In the genomic region with DNA sequence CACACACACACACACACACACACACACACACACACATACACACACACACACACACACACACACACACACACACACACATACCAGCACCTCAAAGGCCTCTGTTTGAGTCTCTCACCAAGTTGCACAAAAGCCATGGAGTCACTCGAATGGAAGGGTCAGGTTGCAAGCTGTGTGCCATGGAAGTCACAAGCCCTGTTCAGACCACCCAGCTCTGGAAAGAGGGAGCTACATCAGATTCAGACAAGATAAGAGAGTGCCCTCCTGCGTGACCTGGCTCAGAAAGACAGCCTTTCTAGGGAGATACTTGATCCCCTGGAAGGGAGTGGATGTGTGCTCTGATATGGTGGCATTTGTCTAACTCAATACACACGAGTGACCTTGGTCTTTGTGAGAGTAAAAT, we compare ENCODE assay signal across 16 mouse cellular contexts. TPM values are rescaled to one million over a fixed set of nuclear protein-coding genes. Genes with fewer than 3 reads are reported as not detected.
DNase-seq lines count a peak whose midpoint lies in the region; ATAC-seq and TF ChIP-seq lines count a peak whose summit lies in the region.
"Had no signal": no experiment of that assay in that cellular context is flagged by ENCODE, and none has a peak within 500 bp of the region (broad histone marks: within the 10 kb centered on the region; RNA-seq: fewer than 3 reads in every experiment).

No protein-coding gene starts in this region.

- no peak for ATAC-seq in heart, embryonic 14.5 days (ENCODE audit: insufficient number of reproducible peaks, insufficient read depth, low FRiP score, low read depth)
- ATAC-seq in lung, embryonic 14.5 days (ENCODE audit: insufficient read depth), result no peak
- no peak for ATAC-seq in embryonic facial prominence, embryonic 13.5 days (ENCODE audit: insufficient number of reproducible peaks, insufficient read depth, low FRiP score, low TSS enrichment, low read depth)
- no peak for ATAC-seq in neural tube, embryonic 15.5 days (ENCODE audit: low FRiP score)

- no peaks in the 10 kb centered on the region for H3K27me3 ChIP-seq in heart, embryonic 14.5 days (ENCODE audit: control insufficient read depth, insufficient read depth, low read length)
- H3K27me3 ChIP-seq in heart, adult 2 months (ENCODE audit: control insufficient read depth, insufficient read depth, low read length), result 0 out of 2 replicates have a peak, but pooled peaks cover 2% of the 10 kb centered on the region
- H3K27me3 ChIP-seq in lung, embryonic 14.5 days (ENCODE audit: insufficient read depth, low read length), result no peaks in the 10 kb centered on the region
- no peaks in the 10 kb centered on the region for H3K27me3 ChIP-seq in embryonic facial prominence, embryonic 13.5 days
- H3K27me3 ChIP-seq in neural tube, embryonic 15.5 days (replicated peaks), result peaks cover 16% of the 10 kb centered on the region; the same call in 1 of the 2 replicates

- no peaks in the 10 kb centered on the region for H3K9me3 ChIP-seq in heart, embryonic 14.5 days (ENCODE audit: control insufficient read depth, low read length)
- no peaks in the 10 kb centered on the region for H3K9me3 ChIP-seq in lung, embryonic 14.5 days (ENCODE audit: low read depth, low read length)
- H3K9me3 ChIP-seq in embryonic facial prominence, embryonic 13.5 days, result no peaks in the 10 kb centered on the region
- no peaks in the 10 kb centered on the region for H3K9me3 ChIP-seq in neural tube, embryonic 15.5 days (replicated peaks)
- H3K9me3 ChIP-seq: liver, embryonic 13.5 days; neural tube, embryonic 13.5 days had no signal

- intact Hi-C loops in heart, adult 2 months (cut with DNase I), result no loop called here

- H3K4me1 ChIP-seq in heart, embryonic 14.5 days (ENCODE audit: control insufficient read depth in 2 of 2, insufficient read depth in 2 of 2, low read length in 2 of 2), result peaks cover 19 to 43% of the 10 kb centered on the region in 2 experiments
- no peaks in the 10 kb centered on the region for H3K4me1 ChIP-seq in heart, adult 2 months (ENCODE audit: control insufficient read depth, insufficient read depth, low read length)
- no peaks in the 10 kb centered on the region for H3K4me1 ChIP-seq in lung, embryonic 14.5 days (ENCODE audit: insufficient read depth)
- peaks cover 67% of the 10 kb centered on the region for H3K4me1 ChIP-seq in embryonic facial prominence, embryonic 13.5 days
- H3K4me1 ChIP-seq in neural tube, embryonic 15.5 days, result peaks cover 32% of the 10 kb centered on the region
- H3K4me1 ChIP-seq: liver, embryonic 13.5 days had no signal

- no peak for TF ChIP-seq POLR2A in heart, adult 2 months (IDR thresholded peaks at IDR 0.05; ENCODE audit: insufficient read depth, low read depth, low read length)

- H3K4me3 ChIP-seq in heart, embryonic 14.5 days (ENCODE audit: control insufficient read depth in 1 of 2, insufficient read depth in 1 of 2, low read depth in 1 of 2, low read length in 2 of 2), result no peak overlapping the region
- no peak overlapping the region for H3K4me3 ChIP-seq in heart, adult 2 months
- peak overlapping the region; percentile 62 for H3K4me3 ChIP-seq in lung, embryonic 14.5 days (ENCODE audit: low read depth, low read length)
- H3K4me3 ChIP-seq in embryonic facial prominence, embryonic 13.5 days, result peak overlapping the region; percentile 56
- H3K4me3 ChIP-seq in neural tube, embryonic 15.5 days (replicated peaks), result no peak overlapping the region
- H3K4me3 ChIP-seq: left cerebral cortex, adult 2 months; liver, embryonic 13.5 days; neural tube, embryonic 13.5 days had no signal

- H3K27ac ChIP-seq in heart, embryonic 14.5 days (replicated peaks in 1 of 2; ENCODE audit: control insufficient read depth in 1 of 2, insufficient read depth in 1 of 2, low read depth in 2 of 2, low read length in 2 of 2), result no peak overlapping the region
- no peak overlapping the region for H3K27ac ChIP-seq in heart, adult 2 months
- no peak overlapping the region for H3K27ac ChIP-seq in lung, embryonic 14.5 days (ENCODE audit: low read depth)
- peak overlapping the region; percentile 89 for H3K27ac ChIP-seq in embryonic facial prominence, embryonic 13.5 days
- H3K27ac ChIP-seq in neural tube, embryonic 15.5 days (replicated peaks), result no peak overlapping the region
- H3K27ac ChIP-seq: left cerebral cortex, adult 2 months; liver, embryonic 13.5 days; neural tube, embryonic 13.5 days had no signal

- peak overlapping the region; percentile 41 for H3K4me2 ChIP-seq in heart, embryonic 14.5 days (ENCODE audit: low read length)
- H3K4me2 ChIP-seq in lung, embryonic 14.5 days, result peak overlapping the region; percentile 58
- H3K4me2 ChIP-seq in embryonic facial prominence, embryonic 13.5 days, result peak overlapping the region; percentile 76
- H3K4me2 ChIP-seq in neural tube, embryonic 15.5 days, result 0 out of 2 replicates have a peak overlapping the region, but pooled peaks have one; percentile 11
- H3K4me2 ChIP-seq: liver, embryonic 13.5 days had no signal

- H3K36me3 ChIP-seq in heart, embryonic 14.5 days (ENCODE audit: control insufficient read depth, insufficient read depth, low read length), result no peaks in the 10 kb centered on the region
- no peaks in the 10 kb centered on the region for H3K36me3 ChIP-seq in heart, adult 2 months (ENCODE audit: control insufficient read depth, insufficient read depth, low read length)
- H3K36me3 ChIP-seq in lung, embryonic 14.5 days (ENCODE audit: insufficient read depth), result peaks cover 5% of the 10 kb centered on the region; the same call in 1 of the 2 replicates
- no peaks in the 10 kb centered on the region for H3K36me3 ChIP-seq in embryonic facial prominence, embryonic 13.5 days
- H3K36me3 ChIP-seq in neural tube, embryonic 15.5 days, result no peaks in the 10 kb centered on the region
- H3K36me3 ChIP-seq: liver, embryonic 13.5 days; neural tube, embryonic 13.5 days had no signal

- no peak for TF ChIP-seq CTCF in heart, adult 2 months (IDR thresholded peaks at IDR 0.05)
- TF ChIP-seq CTCF in lung, embryonic 14.5 days (IDR thresholded peaks at IDR 0.05; ENCODE audit: low read depth), result no peak

- no peaks in the 10 kb centered on the region for H3K79me2 ChIP-seq in heart, adult 2 months (replicated peaks; ENCODE audit: control insufficient read depth, insufficient read depth, low read length)

- no peak for TF ChIP-seq EP300 in heart, adult 2 months (IDR thresholded peaks at IDR 0.05; ENCODE audit: insufficient read depth, low read depth, low read length)

- no peak for DNase-seq in heart, adult 2 months
- peak; percentile 45 for DNase-seq in lung, embryonic 14.5 days
- no peak for DNase-seq in lung, postnatal 25 days (ENCODE audit: low spot score)
- no peak for DNase-seq in cerebellum, postnatal 25 days
- no peak for DNase-seq in thymus, adult 18-20 months
- DNase-seq: cerebellum, adult 8-10 months; heart, postnatal 10 days; kidney, postnatal 36 days; liver, embryonic 13.5 days; thymus, postnatal 4 days had no signal

- H3K9ac ChIP-seq in heart, embryonic 14.5 days (ENCODE audit: low read length), result no peak overlapping the region
- H3K9ac ChIP-seq in heart, adult 2 months (ENCODE audit: low read depth, low read length), result no peak overlapping the region
- H3K9ac ChIP-seq in lung, embryonic 14.5 days, result peak overlapping the region; percentile 74
- H3K9ac ChIP-seq in embryonic facial prominence, embryonic 13.5 days, result peak overlapping the region; percentile 44; the same call in 1 of the 2 replicates
- H3K9ac ChIP-seq in neural tube, embryonic 15.5 days (replicated peaks), result no peak overlapping the region
- H3K9ac ChIP-seq: liver, embryonic 13.5 days; neural tube, embryonic 13.5 days had no signal

- 42% methylated on average over 3 of the region's 3 CpGs for WGBS in heart, embryonic 14.5 days
- WGBS in heart, adult 2 months, result 83% methylated on average over 3 of the region's 3 CpGs
- WGBS in lung, embryonic 14.5 days, result 25% methylated on average over 3 of the region's 3 CpGs
- 19% methylated on average over 3 of the region's 3 CpGs for whole genome bisulfite sequencing in embryonic facial prominence, embryonic 13.5 days
- WGBS in neural tube, embryonic 15.5 days, result 34% methylated on average over 3 of the region's 3 CpGs

RNA-seq across cellular contexts. Expression of gene Frem1, which starts 2.9 kb away (rescaled TPM):
- 6.4 and 7.5 TPM in 2 replicates for polyA plus RNA-seq in heart, embryonic 14.5 days (2014; fragmentation: Nextera tagmentation; extraction: Ambion mirVana)
- under 1 TPM; 0.21 to 0.52 TPM for total RNA-seq in heart, adult 2 months (2021)
- polyA plus RNA-seq in heart, adult 2 months (2012; rRNA removed), result 0.18 and 0.21 TPM in 2 replicates
- polyA plus RNA-seq in lung, embryonic 14.5 days (2014; fragmentation: Nextera tagmentation; extraction: Ambion mirVana), result 58.2 and 59.1 TPM in 2 replicates
- polyA plus RNA-seq in embryonic facial prominence, embryonic 13.5 days (2015; fragmentation: Nextera tagmentation; extraction: Ambion mirVana), result 23.2 and 24.9 TPM in 2 replicates
- polyA plus RNA-seq in neural tube, embryonic 15.5 days (2015; fragmentation: Nextera tagmentation; extraction: Ambion mirVana), result 1.4 and 2.2 TPM in 2 replicates
- total RNA-seq: megakaryocyte-erythroid progenitor cell, adult 5-6 weeks had no signal

Comparison
In these comparisons a context has a peak if more than half of its experiments do, and no peak if none do; other contexts are left out.
1. H3K4me2 ChIP-seq: peak in every context shown above with its lines; median percentile 76 in embryonic facial prominence, embryonic 13.5 days; 58 in lung, embryonic 14.5 days; 41 in heart, embryonic 14.5 days; 11 in neural tube, embryonic 15.5 days.
2. H3K4me3 ChIP-seq: peak in lung, embryonic 14.5 days (single experiment) and embryonic facial prominence, embryonic 13.5 days (single experiment); none in heart, embryonic 14.5 days (0 of 2), heart, adult 2 months (single experiment) and neural tube, embryonic 15.5 days (single experiment).
3. H3K9ac ChIP-seq: peak in lung, embryonic 14.5 days (single experiment) and embryonic facial prominence, embryonic 13.5 days (single experiment); none in heart, embryonic 14.5 days (single experiment), heart, adult 2 months (single experiment) and neural tube, embryonic 15.5 days (single experiment).